Mouse (Mus musculus): ENCODE results near the gene Ptpn5.

GRCm38 (mm10) chr7:47150420-47151061 lies 17.1 kb upstream of the Ptpn5 start:
- TF ChIP-seq CTCF (conservative IDR thresholded peaks at IDR 0.05; ENCODE audit: insufficient read depth, insufficient read length, low read depth, low read length), result peak; percentile 25; the same call in 1 of the 2 replicates
- TF ChIP-seq POLR2A (IDR thresholded peaks at IDR 0.05; ENCODE audit: low read depth, low read length), result no peak

Measured in kidney, adult 2 months (tissue).